Mouse (Mus musculus): ENCODE data around the gene Olfr111.
A peak's percentile ranks its signal among the peaks of the same experiment; 100 is the strongest.
"Not testable (repeated sequence)": the region's sequence is repeated elsewhere in the genome, so short reads cannot be mapped to it uniquely, and the experiment has no call there.

Gene Olfr111

GRCm38 (mm10) chr17:37507730-37508129, at the start of gene Olfr111:
Gene Olfr111, plus strand, starts transcription at chr17:37508030.
- no peak for DNase-seq (ENCODE audit: low read depth, low spot score)

GRCm38 (mm10) chr17:37458616-37459015, 49.2 kb upstream of the Olfr111 start, which contains the start of gene Olfr109:
Gene Olfr109, plus strand, starts transcription at chr17:37458916.
- no peak for DNase-seq (ENCODE audit: low read depth, low spot score)

GRCm38 (mm10) chr17:37483452-37483851, 24.4 kb upstream of the Olfr111 start, which contains the start of gene H2-M2:
Gene H2-M2, minus strand, starts transcription at chr17:37483552.
- no peak for DNase-seq (ENCODE audit: low read depth, low spot score)

GRCm38 (mm10) chr17:37491930-37492518, 15.8 kb upstream of the Olfr111 start, which contains the start of gene Olfr110:
Gene Olfr110, plus strand, starts transcription at chr17:37492468.
- peak; percentile 24 for DNase-seq (ENCODE audit: low read depth, low spot score)

- DNase-seq (ENCODE audit: low read depth, low spot score) = not testable (repeated sequence)
Observed at GRCm38 (mm10) chr17:37524612-37525011, 16.8 kb downstream of the Olfr111 start.

- peak; percentile 26 for DNase-seq (ENCODE audit: low read depth, low spot score)
Observed at GRCm38 (mm10) chr17:37525427-37525826, 17.6 kb downstream of the Olfr111 start.

GRCm38 (mm10) chr17:37535173-37535572, 27.3 kb downstream of the Olfr111 start:
- DNase-seq (ENCODE audit: low read depth, low spot score) = no peak

GRCm38 (mm10) chr17:37538416-37538815, 30.6 kb downstream of the Olfr111 start:
- DNase-seq (ENCODE audit: low read depth, low spot score) = peak; percentile 60

- DNase-seq (ENCODE audit: low read depth, low spot score) = no peak
Observed at GRCm38 (mm10) chr17:37541454-37542119, 33.8 kb downstream of the Olfr111 start.

GRCm38 (mm10) chr17:37543800-37544435, 36.1 kb downstream of the Olfr111 start:
- no peak for DNase-seq (ENCODE audit: low read depth, low spot score)

GRCm38 (mm10) chr17:37558913-37559615, 51.2 kb downstream of the Olfr111 start:
- no peak for DNase-seq (ENCODE audit: low read depth, low spot score)

GRCm38 (mm10) chr17:37569351-37569750, 61.5 kb downstream of the Olfr111 start, which contains the start of gene Olfr112:
Gene Olfr112, minus strand, starts transcription at chr17:37569451.
- no peak for DNase-seq (ENCODE audit: low read depth, low spot score)

- DNase-seq (ENCODE audit: low read depth, low spot score) = no peak
Observed at GRCm38 (mm10) chr17:37577563-37577962, 69.7 kb downstream of the Olfr111 start, which contains the start of gene Olfr113. Gene Olfr113, minus strand, starts transcription at chr17:37577663.
